Mouse (Mus musculus) urinary bladder, postnatal 25 days (tissue): ENCODE data around the gene Rdm1.
"Not testable (repeated sequence)": the region's sequence is repeated elsewhere in the genome, so short reads cannot be mapped to it uniquely, and the experiment has no call there.

Experiments used
- DNase-seq: peaks from one replicate; pipeline ENCODE4 v3.0.0; 2022; ENCODE audit warnings: low spot score

The Rdm1 gene

DNA sequence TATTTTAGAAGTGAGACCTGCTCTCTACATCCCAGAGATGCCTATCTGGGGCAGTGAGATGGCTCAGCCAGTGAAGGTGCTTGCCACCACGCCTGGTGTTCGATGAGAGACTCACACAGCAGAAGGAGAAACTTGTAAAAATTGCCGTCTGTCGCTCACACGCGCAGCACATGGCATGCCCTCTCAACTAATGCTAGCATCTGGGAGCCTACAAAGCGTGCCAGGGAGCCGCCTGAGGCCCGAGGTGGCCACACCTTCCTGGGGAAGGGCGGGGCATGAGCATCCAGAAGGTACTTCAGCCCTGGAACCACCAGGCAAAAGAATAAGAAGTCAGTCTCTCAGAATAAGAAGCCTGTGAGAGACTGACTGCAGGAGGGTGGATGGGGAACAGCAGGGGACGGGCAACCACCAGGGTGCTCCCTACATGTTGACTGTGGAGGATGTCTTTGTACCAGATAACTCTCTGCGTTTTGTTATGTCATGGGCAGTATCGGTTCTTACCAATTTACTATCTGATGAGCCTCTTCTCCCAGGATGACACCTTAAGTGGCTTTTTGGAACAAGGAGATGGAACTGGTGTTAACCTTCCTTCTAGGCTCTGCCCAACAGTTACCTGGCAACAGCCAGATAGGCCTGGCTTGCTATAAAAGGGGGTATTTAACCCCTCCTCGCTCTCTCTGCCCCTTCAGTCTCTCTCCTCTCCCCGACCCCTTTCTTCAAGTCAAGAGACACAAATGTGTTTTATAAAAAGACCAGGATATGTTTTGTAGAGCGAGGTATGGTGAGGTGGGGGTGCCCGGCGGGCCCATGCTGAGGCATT lies 9.8 kb upstream of the Rdm1 start:
- DNase-seq: no peak

DNA sequence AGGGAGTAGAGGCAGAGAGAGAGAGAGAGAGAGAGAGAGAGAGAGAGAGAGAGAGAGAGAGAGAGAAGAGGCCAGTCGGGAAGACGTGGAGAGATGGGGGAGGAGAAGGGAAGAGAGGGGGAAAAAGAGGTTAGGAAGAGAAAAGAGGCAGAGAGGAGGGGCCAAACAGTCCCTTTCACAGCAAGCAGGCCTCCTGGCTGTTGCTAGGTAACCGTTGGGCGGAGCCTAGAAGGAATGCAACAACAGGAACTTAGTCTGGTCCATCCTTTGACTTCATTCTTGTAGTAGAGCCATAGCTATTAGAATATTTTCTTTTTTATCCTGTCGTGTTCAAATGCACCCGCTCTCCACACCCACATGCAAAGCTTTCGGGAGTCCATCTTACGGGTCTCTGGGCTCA lies 9.1 kb upstream of the Rdm1 start:
- DNase-seq: no peak

DNA sequence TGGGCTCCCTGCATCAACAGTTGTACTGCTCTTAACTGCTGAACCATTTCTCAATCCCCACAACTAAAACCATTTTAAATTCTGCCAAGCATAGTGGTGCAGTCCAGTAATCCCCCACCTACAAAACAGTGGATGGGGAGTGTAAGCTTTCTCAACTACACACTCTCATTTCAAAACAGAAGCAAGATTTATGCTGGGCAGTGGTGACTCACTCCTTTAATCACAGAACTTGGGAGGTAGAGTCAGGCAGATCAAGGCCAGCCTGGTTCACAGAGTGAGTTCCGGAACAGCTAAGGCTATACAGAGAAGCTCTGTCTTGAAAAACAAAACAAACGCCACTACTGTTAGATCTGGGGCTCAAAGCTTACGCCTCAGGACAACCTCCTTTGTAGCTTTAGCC lies 8.4 kb upstream of the Rdm1 start:
- no peak for DNase-seq

DNA sequence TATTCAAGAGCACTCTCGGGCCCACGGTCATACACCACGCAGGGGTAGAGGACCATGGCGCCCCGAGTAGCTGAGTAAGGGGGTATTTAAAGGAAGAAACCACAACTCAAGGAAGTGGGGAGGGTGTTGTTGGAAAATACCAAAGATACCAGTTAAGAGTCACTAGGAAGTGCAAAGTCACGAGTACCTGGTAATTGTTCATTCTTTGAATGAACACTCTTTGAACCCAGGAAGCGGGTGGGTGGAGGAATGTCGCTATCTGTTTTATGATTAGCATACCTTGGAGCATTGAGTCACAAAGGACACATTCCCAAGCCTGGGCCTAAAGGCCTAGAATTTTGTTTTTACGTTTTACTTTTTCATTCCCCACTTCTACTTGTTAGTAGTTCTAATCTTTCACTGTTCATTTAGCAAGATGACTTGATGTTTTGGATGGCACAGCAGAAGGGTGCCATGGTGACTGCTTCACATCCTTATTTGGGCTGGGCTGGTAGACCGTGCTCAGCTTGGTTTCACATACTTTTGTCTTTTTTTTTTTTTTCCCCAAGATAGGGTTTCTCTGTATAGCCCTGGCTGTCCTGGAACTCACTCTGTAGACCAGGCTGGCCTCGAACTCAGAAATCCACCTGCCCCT lies 6.9 kb upstream of the Rdm1 start:
- not testable (repeated sequence) for DNase-seq

DNA sequence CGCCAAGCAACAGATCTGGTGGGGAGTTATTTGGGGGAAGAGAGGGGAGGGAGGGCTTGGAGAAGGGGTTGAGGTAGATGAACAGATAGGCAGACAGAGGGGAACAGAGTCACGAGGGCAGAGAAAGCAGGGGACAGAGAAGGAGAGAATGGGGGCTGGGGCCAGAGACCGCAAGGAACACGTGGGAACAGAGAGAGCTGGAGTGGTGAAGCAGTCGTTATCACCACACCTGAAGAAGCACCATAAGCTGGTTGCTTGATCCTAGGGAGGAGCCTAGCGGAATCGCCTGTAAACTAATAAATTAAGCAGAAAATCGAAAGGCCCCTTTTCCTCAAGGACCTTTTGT lies 373 bp upstream of the Rdm1 start:
- DNase-seq: no peak

DNA sequence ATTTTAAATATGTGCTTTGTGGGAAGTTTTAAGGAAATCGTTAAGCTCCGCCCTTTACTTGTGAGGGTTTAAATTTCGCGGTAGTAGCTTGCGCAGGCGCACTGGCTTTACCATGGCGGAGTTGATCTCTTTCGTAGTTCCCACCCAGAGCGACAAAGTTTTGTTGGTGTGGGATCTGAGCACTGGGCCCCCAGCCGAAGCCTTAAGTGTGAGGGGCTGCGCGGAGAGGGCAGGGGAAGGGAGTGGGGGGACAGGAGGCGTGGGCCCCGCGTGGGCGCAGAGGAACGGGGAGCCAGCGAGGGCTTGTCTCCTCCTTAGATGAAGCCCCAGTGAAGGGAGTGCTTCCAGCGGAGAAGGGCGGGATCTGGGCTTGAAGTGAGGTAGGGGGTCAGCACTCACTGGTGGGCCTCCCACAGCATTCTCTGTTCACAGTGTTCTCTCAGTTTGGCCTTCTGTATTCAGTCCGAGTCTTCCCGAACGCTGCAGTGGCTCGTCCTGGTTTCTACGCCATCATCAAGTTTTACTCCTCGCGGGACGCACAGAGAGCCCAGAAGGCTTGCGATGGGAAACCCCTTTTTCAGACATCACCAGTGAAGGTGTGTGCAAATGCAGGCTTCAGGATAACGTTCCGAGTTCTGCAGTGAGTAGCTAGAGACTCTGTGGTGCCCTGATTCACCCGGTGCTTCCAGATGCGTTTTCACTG lies 1.0 kb downstream of the Rdm1 start:
- peak; percentile 89 for DNase-seq

DNA sequence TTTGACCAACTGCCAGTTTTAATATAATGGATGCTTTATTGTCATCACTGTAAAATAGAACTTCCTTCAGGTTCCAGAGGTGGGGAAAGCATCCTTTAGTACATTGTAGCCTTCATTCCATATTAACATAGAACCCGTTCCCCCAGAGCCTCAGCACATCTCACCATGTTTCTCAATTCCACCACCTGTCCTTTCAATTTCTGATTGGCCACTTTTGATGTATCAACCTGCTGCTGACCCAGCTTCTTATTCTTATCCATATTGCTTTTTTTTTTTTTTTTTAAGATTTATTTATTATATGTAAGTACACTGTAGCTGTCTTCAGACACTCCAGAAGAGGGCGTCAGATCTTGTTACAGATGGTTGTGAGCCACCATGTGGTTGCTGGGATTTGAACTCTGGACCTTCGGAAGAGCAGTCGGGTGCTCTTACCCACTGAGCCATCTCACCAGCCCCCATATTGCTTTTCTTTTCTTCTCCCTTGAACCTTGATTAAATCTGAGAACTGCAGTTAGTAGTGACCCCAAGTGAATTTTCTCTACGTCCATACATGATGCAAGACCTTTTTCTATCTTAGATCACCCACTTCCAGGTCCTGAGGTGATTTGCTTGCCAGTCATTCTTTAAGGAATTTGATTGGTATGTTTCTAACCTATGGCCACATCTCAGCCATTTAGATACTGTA lies 1.9 kb downstream of the Rdm1 start:
- not testable (repeated sequence) for DNase-seq

DNA sequence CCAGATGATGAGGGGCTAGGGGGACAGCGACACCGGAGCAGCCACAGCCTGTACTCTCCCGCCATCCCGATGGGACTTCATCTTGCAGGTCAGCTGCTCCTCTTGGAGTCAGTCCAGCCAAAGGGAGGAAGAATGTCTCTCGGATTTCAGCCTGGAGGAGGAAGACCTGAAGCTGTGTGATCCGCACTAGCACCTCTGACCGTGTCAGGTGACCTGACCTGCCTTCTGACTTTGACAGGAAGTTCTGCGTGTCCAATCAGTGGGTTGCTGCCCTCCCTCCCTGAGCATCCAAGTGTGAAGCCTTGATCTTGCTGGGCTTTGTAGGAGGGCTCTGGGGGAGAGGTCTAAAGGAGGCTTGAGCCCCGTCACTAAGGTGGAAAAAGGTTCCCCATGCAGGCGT lies 8.7 kb downstream of the Rdm1 start:
- no peak for DNase-seq

DNA sequence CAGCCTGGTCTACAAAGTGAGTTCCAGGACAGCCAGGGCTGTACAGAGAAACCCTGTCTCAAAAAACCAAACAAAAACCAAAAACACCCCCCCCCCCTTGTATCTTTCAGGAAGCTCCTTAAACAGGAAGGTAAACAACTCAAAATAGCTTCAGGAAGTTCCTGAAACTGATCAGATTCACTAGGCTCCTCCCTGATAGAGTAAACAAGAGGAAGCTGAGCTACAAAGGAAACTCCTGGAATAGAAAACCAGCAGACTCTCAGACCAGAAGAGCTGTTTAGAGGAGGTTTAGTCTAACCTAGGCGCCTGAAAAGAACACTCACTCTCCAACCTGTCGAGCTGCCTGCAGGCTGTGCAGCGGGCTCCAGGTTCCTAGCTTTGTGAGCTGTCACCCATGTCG lies 12.8 kb downstream of the Rdm1 start:
- DNase-seq: no peak

DNA sequence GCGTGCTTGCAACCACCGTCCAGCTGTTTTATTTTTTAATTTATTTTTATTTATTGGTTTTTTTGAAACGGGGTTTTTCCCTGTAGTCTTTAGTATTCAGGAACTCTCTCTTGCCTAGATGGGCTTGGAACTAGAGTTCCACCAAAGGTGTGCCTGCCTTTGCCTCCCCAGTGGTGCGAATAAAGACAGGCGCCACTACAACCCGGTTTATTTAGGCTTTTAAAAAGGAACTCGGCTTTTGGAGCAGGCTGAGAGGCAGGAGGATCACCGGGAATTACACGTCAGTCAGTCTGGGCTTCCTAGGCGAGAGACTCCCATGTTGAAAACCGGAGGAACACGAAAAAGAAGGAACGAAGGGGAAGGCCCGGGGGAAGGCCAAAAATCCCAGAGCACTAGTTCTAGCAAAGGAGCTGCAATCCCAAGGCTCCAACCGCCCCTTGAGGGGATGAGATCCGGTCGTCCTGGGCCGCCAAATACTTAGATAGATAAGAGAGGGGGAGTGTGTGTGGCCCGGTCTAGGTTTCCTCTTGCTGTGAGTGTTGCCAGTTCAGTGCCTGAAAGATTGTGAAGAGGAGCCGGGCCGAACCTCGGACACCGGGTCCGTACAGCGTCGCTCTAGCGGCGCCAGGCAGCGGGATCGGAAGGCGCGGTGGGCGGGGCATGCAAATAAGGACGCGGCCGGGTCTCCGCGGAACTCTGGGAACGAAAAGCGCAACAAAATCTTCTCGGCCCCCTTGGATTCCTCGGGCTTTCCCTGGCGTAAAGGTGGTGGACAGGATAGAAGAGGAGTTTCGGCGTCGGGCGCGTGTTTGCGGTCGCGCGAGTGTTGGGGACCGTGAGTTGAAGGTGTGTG lies 14.1 kb downstream of the Rdm1 start:
- peak; percentile 69 for DNase-seq

DNA sequence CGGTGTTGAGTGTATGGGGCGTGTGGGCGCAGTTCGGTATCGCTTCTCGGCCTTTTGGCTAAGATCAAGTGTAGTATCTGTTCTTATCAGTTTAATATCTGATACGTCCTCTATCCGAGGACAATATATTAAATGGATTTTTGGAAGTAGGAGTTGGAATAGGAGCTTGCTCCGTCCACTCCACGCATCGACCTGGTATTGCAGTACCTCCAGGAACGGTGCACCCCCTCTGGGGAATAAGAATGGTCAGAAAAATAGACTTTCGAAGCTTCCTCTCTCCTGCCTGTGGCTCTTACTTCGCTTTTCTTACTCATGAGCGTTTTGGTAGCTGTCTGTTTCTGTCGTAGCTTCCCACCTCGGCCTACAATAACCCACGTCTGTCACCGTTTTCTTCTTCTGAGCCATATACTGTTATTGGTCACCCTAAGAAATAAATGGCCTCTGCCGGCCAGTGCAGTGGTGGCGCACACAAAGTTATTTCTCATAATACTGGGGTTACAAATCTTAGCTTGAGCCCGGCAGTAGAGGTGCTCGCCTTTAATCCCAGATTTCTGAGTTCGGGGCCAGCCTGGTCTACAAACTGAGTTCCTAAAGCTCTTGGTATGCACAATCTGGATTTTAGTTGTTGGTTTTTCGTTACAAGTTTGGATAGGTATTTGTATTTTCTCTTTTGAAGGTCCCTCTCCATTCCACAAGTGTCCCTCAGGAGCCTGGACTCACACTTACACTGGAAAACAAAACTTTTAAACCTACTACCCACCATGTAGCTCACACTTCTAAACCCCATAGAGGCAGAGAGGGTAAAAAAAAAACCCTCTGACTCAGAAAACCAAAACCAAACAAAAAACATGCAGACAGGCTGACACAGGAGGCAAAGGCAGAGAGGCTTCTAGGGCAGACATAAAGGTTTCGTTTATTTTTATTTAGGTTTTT lies 15.0 kb downstream of the Rdm1 start:
- peak; percentile 17 for DNase-seq

DNA sequence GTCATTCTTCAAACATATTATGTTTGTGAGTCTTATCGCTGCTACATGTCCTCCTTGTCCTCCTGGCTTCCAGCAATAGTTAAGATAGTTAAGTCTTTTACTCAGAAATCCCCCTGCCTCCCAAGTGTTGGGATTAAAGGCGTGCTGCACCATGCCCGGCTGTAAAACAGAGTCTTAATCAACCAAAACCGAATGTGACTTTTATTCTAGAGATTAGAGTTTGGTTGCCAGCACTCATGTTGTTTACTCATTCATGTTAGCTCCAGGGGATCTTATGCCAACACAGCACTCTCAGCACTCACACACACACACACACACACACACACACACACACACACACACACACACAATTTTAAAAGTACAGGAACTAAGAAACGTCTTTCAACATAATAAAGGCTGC lies 15.9 kb downstream of the Rdm1 start:
- no peak for DNase-seq

DNA sequence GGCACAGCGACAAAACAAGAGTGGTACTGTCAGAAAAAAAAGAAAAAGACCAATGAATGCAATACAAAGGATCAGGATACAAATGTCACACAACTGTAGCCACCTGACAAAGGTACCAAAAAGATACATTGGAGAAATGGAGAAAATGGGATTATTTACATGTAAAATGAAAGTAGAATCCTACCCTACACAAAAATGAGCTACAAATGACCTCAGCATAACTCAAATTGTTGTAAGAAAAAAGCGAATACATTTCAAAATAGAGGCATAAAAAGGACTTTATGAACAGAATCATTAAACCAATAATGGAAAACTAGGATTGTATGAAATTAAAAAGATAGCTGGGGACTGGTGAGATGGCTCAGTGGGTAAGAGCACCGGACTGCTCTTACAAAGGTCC lies 17.6 kb downstream of the Rdm1 start:
- DNase-seq: no peak

DNA sequence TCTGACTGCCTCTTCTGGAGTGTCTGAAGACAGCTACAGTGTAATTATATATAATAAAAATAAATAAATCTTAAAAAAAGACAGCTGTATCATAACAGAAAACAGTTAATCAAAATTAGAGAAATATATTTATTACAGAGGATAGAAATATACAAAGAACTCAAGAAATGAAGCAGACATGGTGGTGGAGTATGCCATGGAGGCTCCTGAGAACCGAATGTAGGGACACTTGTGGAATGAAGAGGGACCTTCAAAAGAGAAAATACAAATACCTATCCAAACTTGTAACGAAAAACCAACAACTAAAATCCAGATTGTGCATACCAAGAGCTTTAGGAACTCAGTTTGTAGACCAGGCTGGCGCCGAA lies 18.0 kb downstream of the Rdm1 start:
- DNase-seq: not testable (repeated sequence)

DNA sequence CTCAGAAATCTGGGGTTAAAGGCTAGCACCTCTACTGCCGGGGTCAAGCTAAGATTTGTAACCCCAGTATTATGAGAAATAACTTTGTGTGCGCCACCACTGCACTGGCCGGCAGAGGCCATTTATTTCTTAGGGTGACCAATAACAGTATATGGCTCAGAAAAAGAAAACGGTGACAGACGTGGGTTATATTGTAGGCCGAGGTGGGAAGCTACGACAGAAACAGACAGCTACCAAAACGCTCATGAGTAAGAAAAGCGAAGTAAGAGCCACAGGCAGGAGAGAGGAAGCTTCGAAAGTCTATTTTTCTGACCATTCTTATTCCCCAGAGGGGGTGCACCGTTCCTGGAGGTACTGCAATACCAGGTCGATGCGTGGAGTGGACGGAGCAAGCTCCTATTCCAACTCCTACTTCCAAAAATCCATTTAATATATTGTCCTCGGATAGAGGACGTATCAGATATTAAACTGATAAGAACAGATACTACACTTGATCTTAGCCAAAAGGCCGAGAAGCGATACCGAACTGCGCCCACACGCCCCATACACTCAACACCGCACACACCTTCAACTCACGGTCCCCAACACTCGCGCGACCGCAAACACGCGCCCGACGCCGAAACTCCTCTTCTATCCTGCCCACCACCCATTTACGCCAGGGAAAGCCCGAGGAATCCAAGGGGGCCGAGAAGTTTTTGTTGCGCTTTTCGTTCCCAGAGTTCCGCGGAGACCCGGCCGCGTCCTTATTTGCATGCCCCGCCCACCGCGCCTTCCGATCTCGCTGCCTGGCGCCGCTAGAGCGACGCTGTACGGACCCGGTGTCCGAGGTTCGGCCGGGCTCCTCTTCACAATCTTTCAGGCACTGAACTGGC lies 18.7 kb downstream of the Rdm1 start:
- peak; percentile 56 for DNase-seq

DNA sequence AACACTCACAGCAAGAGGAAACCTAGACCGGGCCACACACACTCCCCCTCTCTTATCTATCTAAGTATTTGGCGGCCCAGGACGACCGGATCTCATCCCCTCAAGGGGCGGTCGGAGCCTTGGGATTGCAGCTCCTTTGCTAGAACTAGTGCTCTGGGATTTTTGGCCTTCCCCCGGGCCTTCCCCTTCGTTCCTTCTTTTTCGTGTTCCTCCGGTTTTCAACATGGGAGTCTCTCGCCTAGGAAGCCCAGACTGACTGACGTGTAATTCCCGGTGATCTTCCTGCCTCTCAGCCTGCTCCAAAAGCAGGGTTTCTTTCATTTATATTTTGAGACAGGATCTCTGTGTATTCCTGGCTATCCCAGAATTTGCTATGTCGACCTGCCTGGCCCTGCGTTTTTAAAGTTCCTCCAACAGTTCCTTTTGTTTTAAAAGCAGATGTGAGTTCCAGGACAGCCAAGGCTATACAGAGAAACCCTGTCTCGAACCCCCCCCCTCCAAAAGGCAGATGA lies 19.3 kb downstream of the Rdm1 start:
- peak; percentile 32 for DNase-seq

DNA sequence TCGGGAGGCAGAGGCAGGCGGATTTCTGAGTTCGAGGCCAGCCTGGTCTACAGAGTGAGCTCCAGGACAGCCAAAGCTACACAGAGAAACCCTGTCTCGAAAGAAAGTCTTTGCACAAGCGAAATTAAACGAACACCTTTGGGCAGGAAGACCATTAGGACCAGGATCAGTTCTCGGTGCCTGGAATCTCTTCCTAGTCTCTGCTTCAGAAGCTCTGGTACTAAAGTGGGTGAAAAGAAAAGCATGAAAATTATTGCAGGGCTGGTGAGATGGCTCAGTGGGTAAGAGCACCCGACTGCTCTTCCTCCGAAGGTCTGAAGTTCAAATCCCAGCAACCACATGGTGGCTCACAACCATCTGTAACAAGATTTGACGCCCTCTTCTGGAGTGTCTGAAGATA lies 20.1 kb downstream of the Rdm1 start:
- DNase-seq: not testable (repeated sequence)

DNA sequence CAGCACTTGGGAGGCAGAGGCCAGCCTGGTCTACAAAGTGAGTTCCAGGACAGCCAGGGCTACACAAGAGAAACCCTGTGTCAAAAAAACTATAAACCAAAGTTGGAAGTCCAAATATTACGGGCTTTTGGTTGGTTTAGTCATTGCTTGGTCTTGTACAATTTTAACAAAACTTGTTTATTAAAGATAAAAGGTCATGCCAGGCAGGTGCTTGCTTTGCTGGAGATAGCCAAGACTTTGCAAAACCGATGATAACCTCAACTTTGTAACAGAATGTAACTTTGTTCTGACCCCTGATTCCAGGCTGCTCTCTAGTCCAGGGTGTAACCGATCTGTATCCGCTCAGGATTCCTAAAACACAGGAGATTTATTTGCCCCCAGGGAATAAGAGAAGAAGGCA lies 29.4 kb downstream of the Rdm1 start:
- DNase-seq: no peak

DNA sequence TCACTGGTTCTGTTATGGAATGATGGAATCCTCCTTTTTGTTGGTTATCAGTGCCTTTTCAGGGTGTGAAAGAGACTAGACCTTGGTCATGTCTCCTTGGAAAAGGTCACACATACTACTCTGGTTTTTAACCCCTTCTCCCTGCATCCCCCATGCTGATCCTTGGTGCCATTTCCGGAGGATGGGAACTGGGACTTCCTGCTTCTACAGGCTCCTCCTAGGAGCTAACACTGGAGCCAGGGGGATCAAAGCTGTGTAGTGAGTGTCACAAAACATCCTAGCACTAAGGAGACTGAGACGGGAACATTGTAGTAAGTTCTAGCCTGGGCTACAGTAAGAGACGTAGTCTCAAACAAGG lies 30.5 kb downstream of the Rdm1 start:
- DNase-seq: no peak
